Mouse (Mus musculus) small intestine, adult 2 months (tissue): ENCODE measurements around the gene Nadsyn1. TPM values are rescaled to one million over a fixed set of nuclear protein-coding genes. Genes with fewer than 3 reads are reported as not detected.

ENCODE experiments used
- H3K27ac ChIP-seq: fragments of 200-500 bp; 2 replicates; pipeline ENCODE4 v1.5.1; 2012; ENCODE audit warnings: low read depth, low read length, control low read depth, inconsistent platforms; ENCODE audit not compliant: insufficient read depth
- H3K27me3 ChIP-seq: fragments of 200-500 bp; 2 replicates; pipeline ENCODE4 v1.6.1; 2012; ENCODE audit warnings: mild to moderate bottlenecking, moderate library complexity, low read length, inconsistent platforms; ENCODE audit not compliant: control insufficient read depth, insufficient read depth
- H3K36me3 ChIP-seq: fragments of 200-500 bp; 2 replicates; pipeline ENCODE4 v1.6.1; 2012; ENCODE audit warnings: mild to moderate bottlenecking, low read length, control low read depth, inconsistent platforms; ENCODE audit not compliant: control insufficient read depth, insufficient read depth
- H3K4me1 ChIP-seq: fragments of 200-500 bp; 2 replicates; pipeline ENCODE4 v1.6.1; 2012; ENCODE audit warnings: low read length, inconsistent platforms, mixed read lengths; ENCODE audit not compliant: control insufficient read depth, insufficient read depth, insufficient read length
- H3K4me3 ChIP-seq: fragments of 200-500 bp; 2 replicates; pipeline ENCODE4 v1.5.1; 2012; ENCODE audit warnings: low read depth, mild to moderate bottlenecking, control low read depth, inconsistent platforms, low read length, moderate library complexity
- CTCF ChIP-seq: fragments of 200-500 bp; IDR thresholded peaks from 2 replicates; pipeline ENCODE4 v1.5.1; 2012; ENCODE audit warnings: low read depth, mild to moderate bottlenecking, control low read depth, inconsistent platforms, low read length, moderate library complexity, mixed read lengths; ENCODE audit not compliant: insufficient replicate concordance, insufficient read length; ENCODE audit errors: extremely low read depth
- POLR2A ChIP-seq: fragments of 200-500 bp; IDR thresholded peaks from 2 replicates; pipeline ENCODE4 v1.6.1; 2012; ENCODE audit warnings: low read depth, mild to moderate bottlenecking, control low read depth, inconsistent platforms, low read length, moderate library complexity
- WGBS: fragments of 180-500 bp; shearing (Covaris S2); methylation state at CpG from one replicate; pipeline ENCODE4 v1.1.7; 2018; 5-methylcytosine and 5-hydroxymethylcytosine counted together
- polyA plus RNA-seq: library from polyadenylated mRNA; depleted of rRNA; stranded (reverse); fragments of >200 nt; gene quantifications from 2 replicates; pipeline ENCODE4 v1.2.3, GENCODE M21; 2012

Gene Nadsyn1
- polyA plus RNA-seq, 1 experiment = 55.4 TPM

DNA sequence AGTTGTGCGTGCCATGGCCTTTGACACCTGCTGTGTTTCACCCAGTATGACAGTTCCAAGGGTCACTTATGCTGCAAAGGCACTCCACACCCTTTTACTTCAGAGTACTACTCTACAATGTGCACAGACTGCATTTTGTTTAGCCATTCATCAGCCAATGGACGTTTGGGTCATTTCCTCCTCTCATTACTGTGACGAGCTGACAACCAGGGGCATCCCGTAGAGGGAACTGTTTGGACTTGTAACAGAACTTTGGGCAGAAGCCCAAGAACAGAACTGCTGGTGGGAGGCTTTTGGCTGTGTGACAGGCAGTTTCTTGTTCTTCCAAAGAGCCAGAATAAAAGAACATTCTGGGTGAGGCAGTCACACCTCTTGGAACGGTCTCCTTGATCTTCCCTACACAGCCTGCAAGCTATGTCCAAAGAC is 17.4 kb downstream of the Nadsyn1 start:
- Histone ChIP-seq H3K4me1 (peaks cover 21% of the 10 kb centered on the region), H3K27ac (peak overlapping the region; percentile 68), H3K4me3 (no peak overlapping the region), H3K27me3 (no peaks in the 10 kb centered on the region), H3K36me3 (peaks cover 76% of the 10 kb centered on the region)
- TF ChIP-seq CTCF = no peak
- TF ChIP-seq POLR2A = no peak
- 25% methylated on average over 5 of the region's 5 CpGs for WGBS

DNA sequence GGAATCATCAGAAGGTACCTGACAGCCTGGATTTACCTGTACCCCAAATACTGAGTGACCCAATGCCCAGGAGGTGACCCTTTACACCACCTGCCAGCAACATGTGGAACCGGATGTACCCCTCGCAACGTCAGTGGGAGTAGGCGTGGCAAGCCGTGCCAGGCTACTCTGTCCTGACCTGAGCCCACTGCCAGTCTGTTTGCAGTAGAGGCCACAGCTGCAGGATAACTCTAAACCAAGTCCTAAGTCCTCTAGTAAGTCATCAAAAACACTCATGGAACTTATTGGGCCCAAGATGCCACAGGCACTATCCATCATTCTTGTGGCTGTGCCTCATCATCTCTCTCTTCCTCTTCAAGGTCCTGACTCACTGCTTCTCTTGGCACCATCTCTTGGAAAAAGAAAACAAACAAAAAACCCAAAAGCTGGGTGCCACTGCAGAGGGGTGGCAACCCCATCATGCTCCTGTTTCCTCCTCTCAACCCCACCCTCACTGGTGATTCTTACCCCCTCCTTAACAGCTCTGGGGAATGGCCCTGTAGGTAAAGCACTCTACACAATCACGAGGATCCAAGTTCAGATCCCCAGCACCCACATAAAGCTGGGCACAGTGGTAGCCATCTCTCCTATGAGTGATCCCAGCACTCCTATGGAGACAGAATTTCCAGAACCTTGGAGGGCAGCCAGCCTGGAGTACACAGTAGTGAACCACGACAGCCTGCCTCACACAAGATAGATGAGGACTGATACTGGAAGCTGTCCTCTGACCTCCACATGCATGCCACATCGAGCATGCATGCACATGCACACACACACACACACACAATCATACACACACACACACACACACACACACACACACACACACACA is 21.2 kb downstream of the Nadsyn1 start:
- H3K27ac ChIP-seq = no peak overlapping the region
- TF ChIP-seq CTCF (no peak), POLR2A (no peak)
- no peaks in the 10 kb centered on the region for H3K27me3 ChIP-seq
- H3K36me3 ChIP-seq = peaks cover 79% of the 10 kb centered on the region
- H3K4me3 ChIP-seq = no peak overlapping the region
- peaks cover 15% of the 10 kb centered on the region for H3K4me1 ChIP-seq
- WGBS = 73% methylated on average over 8 of the region's 8 CpGs

DNA sequence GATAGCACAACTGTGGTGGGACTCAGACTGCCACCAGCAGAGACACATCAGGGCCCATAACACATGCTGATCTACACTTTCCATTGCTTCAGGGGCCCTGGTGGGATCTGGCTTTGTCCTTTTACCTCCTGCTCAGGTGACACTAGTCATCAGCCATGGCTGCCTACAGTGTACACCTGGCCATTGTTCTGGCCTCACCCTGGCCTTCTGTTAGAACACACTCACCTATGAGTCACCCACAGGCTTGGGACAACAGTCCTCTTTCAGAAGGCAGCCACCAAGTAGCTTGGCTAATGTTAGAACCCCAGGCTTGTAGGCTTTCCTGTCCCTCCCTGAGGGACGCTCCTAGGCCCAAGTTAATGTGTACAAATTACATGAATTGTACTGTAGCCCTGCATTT is 21.9 kb downstream of the Nadsyn1 start:
- 79% methylated on average over 1 of the region's 1 CpGs for WGBS
- no peak overlapping the region for H3K27ac ChIP-seq
- H3K36me3 ChIP-seq = peaks cover 79% of the 10 kb centered on the region
- no peaks in the 10 kb centered on the region for H3K27me3 ChIP-seq
- no peak overlapping the region for H3K4me3 ChIP-seq
- TF ChIP-seq CTCF (no peak), POLR2A (no peak)
- peaks cover 10% of the 10 kb centered on the region for H3K4me1 ChIP-seq

DNA sequence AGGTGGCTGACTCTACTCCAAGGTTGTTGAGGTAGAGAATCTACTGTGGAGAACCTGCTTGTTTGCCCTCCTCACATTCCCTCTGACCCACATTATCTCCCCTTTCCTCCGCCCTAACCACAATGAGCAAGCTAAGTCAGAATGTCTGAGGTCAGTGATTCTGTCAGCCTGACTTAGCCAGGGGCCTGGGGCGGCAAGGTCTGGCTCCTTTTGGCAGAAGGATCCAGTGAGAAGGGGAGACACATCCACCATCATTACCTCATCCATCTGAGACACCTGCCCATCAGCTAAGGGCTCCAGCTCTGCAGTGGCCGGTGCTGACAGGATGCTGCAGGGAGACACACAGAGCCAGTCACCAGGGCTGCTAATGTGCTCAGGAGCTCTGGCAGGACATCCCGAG is 23.9 kb downstream of the Nadsyn1 start:
- WGBS = 89% methylated on average over 4 of the region's 4 CpGs
- TF ChIP-seq POLR2A = no peak
- TF ChIP-seq CTCF = no peak
- Histone ChIP-seq H3K4me1 (peaks cover 3% of the 10 kb centered on the region), H3K27me3 (no peaks in the 10 kb centered on the region), H3K36me3 (peaks cover 75% of the 10 kb centered on the region), H3K4me3 (no peak overlapping the region), H3K27ac (no peak overlapping the region)

DNA sequence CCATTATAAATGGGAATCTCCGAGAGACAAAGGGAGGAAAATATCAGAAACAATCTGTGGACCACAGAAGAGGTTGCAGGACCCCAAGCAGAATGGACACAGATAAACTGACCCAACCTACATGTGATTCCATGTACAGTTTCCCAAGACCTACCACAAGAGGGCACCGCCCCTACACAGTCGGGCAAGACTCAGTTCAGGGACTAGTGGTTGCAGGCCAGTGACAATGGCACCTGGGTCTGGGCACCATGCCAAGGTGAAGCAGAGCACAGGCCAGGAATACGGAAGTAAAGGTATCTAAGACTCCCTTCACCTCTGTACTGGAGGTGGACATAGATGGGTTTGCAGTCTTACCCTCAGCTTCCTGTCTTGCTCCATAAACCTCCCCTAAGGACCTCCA is 29.5 kb downstream of the Nadsyn1 start:
- Histone ChIP-seq H3K27ac (peak overlapping the region; percentile 87), H3K4me1 (peaks cover 12% of the 10 kb centered on the region; the same call in 1 of the 2 replicates), H3K27me3 (no peaks in the 10 kb centered on the region), H3K36me3 (peaks cover 27% of the 10 kb centered on the region), H3K4me3 (no peak overlapping the region)
- 27% methylated on average over 4 of the region's 4 CpGs for WGBS
- no peak for TF ChIP-seq POLR2A
- TF ChIP-seq CTCF = peak; percentile 75; the same call in 1 of the 2 replicates

DNA sequence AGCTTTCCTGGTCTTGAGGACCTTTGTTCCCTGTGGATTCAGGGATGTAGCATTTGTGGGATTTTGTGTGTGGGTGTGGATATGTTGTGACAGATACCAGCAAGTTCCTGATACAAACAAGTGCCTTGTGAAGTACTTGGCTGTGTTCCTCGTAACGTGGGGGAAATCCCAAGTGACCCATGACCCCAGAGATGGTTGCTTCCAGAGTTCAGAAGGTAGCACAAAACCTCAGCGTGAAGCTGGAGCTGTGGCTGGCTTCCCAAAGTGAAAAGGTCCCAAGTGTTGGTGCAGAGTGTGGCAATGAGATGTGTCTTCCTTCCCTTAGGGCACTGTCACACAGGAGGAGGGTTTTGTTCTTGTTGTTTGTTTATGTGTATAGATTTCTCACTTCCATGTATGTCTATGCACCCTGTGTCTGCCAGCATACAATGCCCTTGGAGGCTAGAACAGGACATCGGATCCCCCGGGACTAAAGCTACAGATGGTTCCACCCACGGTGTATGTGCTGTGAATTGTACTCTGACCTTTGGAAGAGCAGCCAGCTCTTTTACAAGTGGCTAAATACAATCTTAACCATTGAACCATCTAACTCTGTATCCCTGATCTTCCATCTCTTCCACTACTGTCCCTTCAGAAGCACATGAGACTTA is 30.2 kb downstream of the Nadsyn1 start:
- Histone ChIP-seq H3K27me3 (no peaks in the 10 kb centered on the region), H3K4me1 (peaks cover 12% of the 10 kb centered on the region; the same call in 1 of the 2 replicates), H3K27ac (peak overlapping the region; percentile 87), H3K4me3 (no peak overlapping the region), H3K36me3 (peaks cover 21% of the 10 kb centered on the region)
- 25% methylated on average over 6 of the region's 6 CpGs for WGBS
- no peak for TF ChIP-seq CTCF
- TF ChIP-seq POLR2A = no peak
